Mouse (Mus musculus) CD4-positive, CD25-positive, alpha-beta regulatory T cell, adult 4 months (primary cell): ENCODE measurements at regions not wholly inside any gene's neighbourhood (a gene's known extent, or its start where the extent isn't known, plus 50 kb on each side); places are given as distances from the start of the nearest gene placed in this dataset.

Experiments
- ATAC-seq: one replicate; pipeline ENCODE4 v1.8.0; 2017

- no peak for ATAC-seq
Measured at GRCm38 (mm10) chr2:179148194-179148593, 294.0 kb upstream of the Cdh4 start.

- ATAC-seq, result no peak
Measured at GRCm38 (mm10) chr2:179148667-179149066, 293.6 kb upstream of the Cdh4 start.

GRCm38 (mm10) chr2:179158881-179159280 lies 283.4 kb upstream of the Cdh4 start:
- no peak for ATAC-seq

- ATAC-seq, result no peak
Measured at GRCm38 (mm10) chr2:179163116-179163515, 279.1 kb upstream of the Cdh4 start.

GRCm38 (mm10) chr2:179170157-179170556 lies 272.1 kb upstream of the Cdh4 start:
- ATAC-seq, result no peak

GRCm38 (mm10) chr2:179170608-179171007 lies 271.6 kb upstream of the Cdh4 start:
- ATAC-seq, result no peak

GRCm38 (mm10) chr2:179176835-179177530 lies 265.2 kb upstream of the Cdh4 start:
- peak; percentile 68 for ATAC-seq

- no peak for ATAC-seq
Measured at GRCm38 (mm10) chr2:179181366-179181765, 260.9 kb upstream of the Cdh4 start.

GRCm38 (mm10) chr2:179182123-179182522 lies 260.1 kb upstream of the Cdh4 start:
- no peak for ATAC-seq

- no peak for ATAC-seq
Measured at GRCm38 (mm10) chr2:179192906-179193496, 249.2 kb upstream of the Cdh4 start.

GRCm38 (mm10) chr2:179193507-179194160 lies 248.6 kb upstream of the Cdh4 start:
- no peak for ATAC-seq

- no peak for ATAC-seq
Measured at GRCm38 (mm10) chr2:179197471-179197870, 244.8 kb upstream of the Cdh4 start.

GRCm38 (mm10) chr2:179200495-179200894 lies 241.7 kb upstream of the Cdh4 start:
- ATAC-seq, result no peak

GRCm38 (mm10) chr2:179210164-179210805 lies 231.9 kb upstream of the Cdh4 start:
- ATAC-seq, result no peak

- no peak for ATAC-seq
Measured at GRCm38 (mm10) chr2:179216773-179217172, 225.5 kb upstream of the Cdh4 start.

- ATAC-seq, result no peak
Measured at GRCm38 (mm10) chr2:179228096-179228495, 214.1 kb upstream of the Cdh4 start.

GRCm38 (mm10) chr2:179231708-179232354 lies 210.4 kb upstream of the Cdh4 start:
- ATAC-seq, result no peak

GRCm38 (mm10) chr2:179238166-179238565 lies 204.1 kb upstream of the Cdh4 start:
- no peak for ATAC-seq

GRCm38 (mm10) chr2:179260892-179261291 lies 181.3 kb upstream of the Cdh4 start:
- no peak for ATAC-seq

- no peak for ATAC-seq
Measured at GRCm38 (mm10) chr2:179263888-179264287, 178.3 kb upstream of the Cdh4 start.

- no peak for ATAC-seq
Measured at GRCm38 (mm10) chr2:179265436-179265835, 176.8 kb upstream of the Cdh4 start.

GRCm38 (mm10) chr2:179277204-179277886 lies 164.9 kb upstream of the Cdh4 start:
- ATAC-seq, result no peak
